Mouse (Mus musculus) lung, embryonic 15.5 days (tissue): ENCODE data around the gene Gm20765. TPM values are rescaled to one million over a fixed set of nuclear protein-coding genes. Genes with fewer than 3 reads are reported as not detected.
"Not testable (repeated sequence)": the region's sequence is repeated elsewhere in the genome, so short reads cannot be mapped to it uniquely, and the experiment has no call there.

Experiments used
- ATAC-seq: fragments of 200-750 bp; cut with Nextera tagmentation; 2 replicates; pipeline ENCODE4 v1.8.0; 2017; ENCODE audit warnings: moderate number of reproducible peaks, borderline replicate concordance; ENCODE audit not compliant: low FRiP score, low TSS enrichment; ENCODE audit errors: extremely low read depth
- H3K27ac ChIP-seq: fragments of 300-500 bp; sonication (generic); 2 replicates; pipeline ENCODE4 v1.5.1; 2015; ENCODE audit warnings: moderate library complexity, mild to moderate bottlenecking, inconsistent platforms
- H3K27me3 ChIP-seq: fragments of 300-500 bp; sonication (generic); 2 replicates; pipeline ENCODE4 v1.6.1; 2015; ENCODE audit warnings: inconsistent platforms
- H3K36me3 ChIP-seq: fragments of 300-500 bp; sonication (generic); 2 replicates; pipeline ENCODE4 v1.6.1; 2015; ENCODE audit warnings: inconsistent platforms
- H3K4me1 ChIP-seq: fragments of 300-500 bp; sonication (generic); 2 replicates; pipeline ENCODE4 v1.6.1; 2015; ENCODE audit warnings: inconsistent platforms
- H3K4me2 ChIP-seq: fragments of 300-500 bp; sonication (generic); 2 replicates; pipeline ENCODE4 v1.6.1; 2015; ENCODE audit warnings: inconsistent platforms, mild to moderate bottlenecking, moderate library complexity
- H3K4me3 ChIP-seq: fragments of 300-500 bp; sonication (generic); 2 replicates; pipeline ENCODE4 v1.5.1; 2015; ENCODE audit warnings: mild to moderate bottlenecking, inconsistent platforms
- H3K9ac ChIP-seq: fragments of 300-500 bp; sonication (generic); 2 replicates; pipeline ENCODE4 v1.6.1; 2015; ENCODE audit warnings: inconsistent platforms
- H3K9me3 ChIP-seq: fragments of 300-500 bp; sonication (generic); 2 replicates; pipeline ENCODE4 v1.6.1; 2016; ENCODE audit warnings: inconsistent platforms
- WGBS: fragments of 180-500 bp; shearing (Covaris S2); methylation state at CpG from one replicate; pipeline ENCODE4 v1.1.7; 2015; 5-methylcytosine and 5-hydroxymethylcytosine counted together
- polyA plus RNA-seq: library from polyadenylated mRNA; unstranded; fragments of >200 nt; fragmentation: Nextera tagmentation; extraction: Ambion mirVana; gene quantifications from 2 replicates; pipeline ENCODE4 v1.2.1, GENCODE M21; 2015

Gm20765 gene
- polyA plus RNA-seq, result not detected in 2 replicates

- H3K9ac ChIP-seq, H3K27ac ChIP-seq, H3K27me3 ChIP-seq, H3K4me3 ChIP-seq, H3K36me3 ChIP-seq, ATAC-seq, H3K4me1 ChIP-seq, H3K9me3 ChIP-seq, H3K4me2 ChIP-seq: not testable (repeated sequence)
- no CpG with 5 or more reads among the region's 3 CpGs for WGBS
Measured at GRCm38 (mm10) chr10:104185233-104185632, at the start of gene Gm20765. Gm20765 (plus strand) TSS chr10:104185533.

- H3K4me2 ChIP-seq, H3K4me1 ChIP-seq, H3K36me3 ChIP-seq, ATAC-seq, H3K27ac ChIP-seq, H3K27me3 ChIP-seq, H3K4me3 ChIP-seq, H3K9me3 ChIP-seq, H3K9ac ChIP-seq: not testable (repeated sequence)
- WGBS, result no CpG with 5 or more reads among the region's 3 CpGs
Measured at GRCm38 (mm10) chr10:104142687-104143086, 42.6 kb upstream of the Gm20765 start, which contains the start of gene Gm21293. Gm21293 (plus strand) TSS chr10:104142987.

- not testable (repeated sequence) for H3K27me3 ChIP-seq, H3K9me3 ChIP-seq, ATAC-seq, H3K9ac ChIP-seq, H3K36me3 ChIP-seq, H3K4me3 ChIP-seq, H3K4me2 ChIP-seq, H3K27ac ChIP-seq, H3K4me1 ChIP-seq
- WGBS, result no CpG with 5 or more reads among the region's 3 CpGs
Measured at GRCm38 (mm10) chr10:104151197-104151596, 34.1 kb upstream of the Gm20765 start, which contains the start of gene Gm6763. Gm6763 (plus strand) TSS chr10:104151497.

- H3K4me1 ChIP-seq, H3K27me3 ChIP-seq, H3K36me3 ChIP-seq, H3K9ac ChIP-seq, H3K27ac ChIP-seq, H3K9me3 ChIP-seq, H3K4me2 ChIP-seq, ATAC-seq, H3K4me3 ChIP-seq: not testable (repeated sequence)
- WGBS, result no CpG with 5 or more reads among the region's 3 CpGs
Measured at GRCm38 (mm10) chr10:104159706-104160105, 25.6 kb upstream of the Gm20765 start, which contains the start of gene Gm8764. Gm8764 (plus strand) TSS chr10:104160006.

- not testable (repeated sequence) for ATAC-seq
Measured at GRCm38 (mm10) chr10:104168215-104168614, 17.1 kb upstream of the Gm20765 start, which contains the start of gene Gm21304. Gm21304 (plus strand) TSS chr10:104168515.

GRCm38 (mm10) chr10:104176724-104177123 lies 8.6 kb upstream of the Gm20765 start, which contains the start of gene Gm21312:
Gm21312 (plus strand) TSS chr10:104177024.
- H3K9ac ChIP-seq, H3K36me3 ChIP-seq, H3K4me1 ChIP-seq, H3K4me2 ChIP-seq, H3K9me3 ChIP-seq, H3K27ac ChIP-seq, H3K27me3 ChIP-seq, H3K4me3 ChIP-seq, ATAC-seq: not testable (repeated sequence)
- WGBS, result no CpG with 5 or more reads among the region's 3 CpGs

More at GRCm38 (mm10) chr10:104168215-104168614, 17.1 kb upstream of the Gm20765 start, which contains the start of gene Gm21304:
- H3K9me3 ChIP-seq, H3K27ac ChIP-seq, H3K4me3 ChIP-seq, H3K36me3 ChIP-seq, H3K9ac ChIP-seq, H3K4me1 ChIP-seq, H3K4me2 ChIP-seq, H3K27me3 ChIP-seq: not testable (repeated sequence)
- whole genome bisulfite sequencing, result no CpG with 5 or more reads among the region's 3 CpGs

GRCm38 (mm10) chr10:104193742-104194141 lies 8.4 kb downstream of the Gm20765 start, which contains the start of gene Gm4340:
Gm4340 (plus strand) TSS chr10:104194042.
- not testable (repeated sequence) for H3K27ac ChIP-seq, H3K4me1 ChIP-seq, H3K9ac ChIP-seq, H3K36me3 ChIP-seq, H3K9me3 ChIP-seq, ATAC-seq, H3K27me3 ChIP-seq, H3K4me3 ChIP-seq, H3K4me2 ChIP-seq
- no CpG with 5 or more reads among the region's 3 CpGs for WGBS

GRCm38 (mm10) chr10:104209655-104210054 lies 24.3 kb downstream of the Gm20765 start:
- Histone ChIP-seq H3K4me1 (no peaks in the 10 kb centered on the region), H3K36me3 (no peaks in the 10 kb centered on the region), H3K4me2 (no peak overlapping the region), H3K4me3 (no peak overlapping the region), H3K27me3 (no peaks in the 10 kb centered on the region), H3K27ac (no peak overlapping the region), H3K9ac (no peak overlapping the region), H3K9me3 (no peaks in the 10 kb centered on the region)
- WGBS, result 89% methylated on average over 1 of the region's 1 CpGs
- ATAC-seq, result no peak

- no peak overlapping the region for H3K27ac ChIP-seq
- H3K27me3 ChIP-seq, result no peaks in the 10 kb centered on the region
- WGBS, result 59% methylated on average over 3 of the region's 3 CpGs
- H3K4me1 ChIP-seq, result no peaks in the 10 kb centered on the region
- H3K4me3 ChIP-seq, result no peak overlapping the region
- no peaks in the 10 kb centered on the region for H3K9me3 ChIP-seq
- no peaks in the 10 kb centered on the region for H3K36me3 ChIP-seq
- H3K4me2 ChIP-seq, result no peak overlapping the region
- ATAC-seq, result no peak
- no peak overlapping the region for H3K9ac ChIP-seq
Measured at GRCm38 (mm10) chr10:104210268-104210990, 25.1 kb downstream of the Gm20765 start.

- H3K4me3 ChIP-seq, result no peak overlapping the region
- no peak overlapping the region for H3K9ac ChIP-seq
- H3K4me2 ChIP-seq, result no peak overlapping the region
- no peaks in the 10 kb centered on the region for H3K36me3 ChIP-seq
- H3K27me3 ChIP-seq, result no peaks in the 10 kb centered on the region
- ATAC-seq, result no peak; the same call in 1 of the 2 replicates
- 88% methylated on average over 5 of the region's 5 CpGs for WGBS
- no peak overlapping the region for H3K27ac ChIP-seq
- H3K9me3 ChIP-seq, result no peaks in the 10 kb centered on the region
- H3K4me1 ChIP-seq, result no peaks in the 10 kb centered on the region
Measured at GRCm38 (mm10) chr10:104214527-104214926, 29.2 kb downstream of the Gm20765 start.

- Histone ChIP-seq H3K27ac (no peak overlapping the region), H3K9me3 (no peaks in the 10 kb centered on the region), H3K4me2 (no peak overlapping the region), H3K27me3 (no peaks in the 10 kb centered on the region), H3K4me3 (no peak overlapping the region), H3K36me3 (no peaks in the 10 kb centered on the region), H3K4me1 (no peaks in the 10 kb centered on the region), H3K9ac (no peak overlapping the region)
- WGBS, result 75% methylated on average over 6 of the region's 6 CpGs
- ATAC-seq, result no peak
Measured at GRCm38 (mm10) chr10:104220303-104221021, 35.1 kb downstream of the Gm20765 start.
